Mouse (Mus musculus) spleen, adult 2 months (tissue): ENCODE measurements at regions not wholly inside any gene's neighbourhood (a gene's known extent, or its start where the extent isn't known, plus 50 kb on each side); places are given as distances from the start of the nearest gene placed in this dataset.

ENCODE experiments used
- CTCF ChIP-seq: fragments of 200-500 bp; IDR thresholded peaks from 2 replicates; pipeline ENCODE4 v1.5.1; 2011; ENCODE audit warnings: mild to moderate bottlenecking, inconsistent platforms; ENCODE audit not compliant: insufficient read depth, insufficient read length, insufficient replicate concordance; ENCODE audit errors: extremely low read depth
- POLR2A ChIP-seq: fragments of 200-500 bp; IDR thresholded peaks from 2 replicates; pipeline ENCODE4 v1.6.1; 2011; ENCODE audit warnings: low read depth, low read length, inconsistent platforms

DNA sequence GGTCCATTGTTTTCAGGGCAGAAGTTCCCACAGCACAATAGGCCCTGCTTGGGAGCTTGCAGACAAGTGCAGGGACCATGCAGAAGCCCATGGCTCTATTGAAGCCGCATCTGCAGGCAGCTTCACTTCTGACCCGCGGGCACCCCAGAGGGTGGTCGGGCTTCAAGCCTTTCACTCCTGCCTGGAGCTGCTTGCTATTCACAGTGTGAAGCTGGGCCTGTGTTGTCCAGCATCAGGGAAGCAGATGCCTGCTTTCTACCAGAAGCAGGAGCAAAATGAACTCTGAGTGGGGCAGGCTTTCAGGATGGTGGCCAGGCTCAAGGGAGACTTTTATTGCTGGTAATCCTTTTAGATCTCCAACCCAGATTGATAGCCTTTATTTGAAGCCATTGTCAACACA, 180.2 kb upstream of the Arglu1 start:
- TF ChIP-seq POLR2A, result no peak
- TF ChIP-seq CTCF, result no peak
